Mouse (Mus musculus) cerebellum, adult 8-10 months (tissue): ENCODE data around the gene Ahrr.

Experiments used
- DNase-seq: peaks from one replicate; pipeline ENCODE4 v3.0.0; 2022

Gene Ahrr

GRCm38 (mm10) chr13:74237574-74237973 lies 54.6 kb downstream of the Ahrr start:
- no peak for DNase-seq

DNA sequence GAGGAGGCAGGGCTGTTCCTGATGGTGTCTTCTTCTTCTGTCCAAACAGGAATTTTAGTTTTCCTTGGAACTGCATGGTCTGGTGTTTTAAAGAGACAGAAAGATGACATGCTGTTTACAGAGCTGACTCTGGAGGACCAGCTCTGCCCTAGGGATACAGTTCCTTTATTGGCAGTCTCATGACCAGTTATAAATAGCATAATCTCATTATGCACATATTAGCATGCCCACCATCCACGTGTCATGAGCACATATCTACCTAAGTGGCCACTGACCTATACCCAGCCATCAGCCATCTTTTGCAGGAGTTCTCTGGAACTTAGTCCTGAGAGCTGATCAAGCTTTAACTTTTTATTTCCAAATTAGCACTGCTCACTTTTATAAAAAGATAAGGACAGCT lies 71.5 kb downstream of the Ahrr start:
- DNase-seq = no peak

DNA sequence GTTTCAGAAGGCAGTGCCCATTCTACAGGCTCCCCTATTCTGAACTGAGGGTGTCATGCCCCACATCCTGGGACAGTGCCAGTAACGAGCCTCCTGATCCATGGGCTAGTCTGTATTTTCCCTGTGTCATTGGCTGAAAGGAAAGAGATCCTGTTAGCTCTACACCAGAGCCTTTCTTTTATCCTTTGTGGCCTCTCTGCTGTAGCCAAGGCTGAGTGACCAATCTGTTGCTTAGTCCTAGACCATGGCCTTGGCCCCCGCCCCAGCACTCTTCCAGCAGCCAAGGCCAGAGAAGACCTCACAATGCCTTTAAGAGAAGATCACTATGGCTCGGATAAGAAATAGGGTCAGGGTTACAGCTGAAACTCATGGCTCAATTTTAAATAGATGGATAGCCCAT lies 73.7 kb downstream of the Ahrr start:
- DNase-seq = no peak

DNA sequence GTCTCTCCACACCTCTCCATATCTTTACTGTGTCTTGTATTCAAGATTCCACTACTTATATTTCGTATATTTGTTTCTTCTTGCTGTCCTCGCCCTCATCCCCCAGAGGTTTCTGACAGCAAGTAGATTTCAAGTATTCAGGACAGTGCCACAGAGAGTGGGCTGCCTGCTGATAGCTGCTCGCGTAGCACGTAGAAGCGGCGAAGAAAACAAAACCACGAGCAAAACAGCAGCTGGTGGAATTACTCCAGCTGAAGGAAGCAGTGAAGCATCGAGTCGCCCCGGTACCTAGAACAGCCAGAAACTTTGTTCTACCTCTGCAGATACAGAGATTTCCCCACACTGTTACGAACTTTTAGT lies 83.2 kb downstream of the Ahrr start:
- no peak for DNase-seq

DNA sequence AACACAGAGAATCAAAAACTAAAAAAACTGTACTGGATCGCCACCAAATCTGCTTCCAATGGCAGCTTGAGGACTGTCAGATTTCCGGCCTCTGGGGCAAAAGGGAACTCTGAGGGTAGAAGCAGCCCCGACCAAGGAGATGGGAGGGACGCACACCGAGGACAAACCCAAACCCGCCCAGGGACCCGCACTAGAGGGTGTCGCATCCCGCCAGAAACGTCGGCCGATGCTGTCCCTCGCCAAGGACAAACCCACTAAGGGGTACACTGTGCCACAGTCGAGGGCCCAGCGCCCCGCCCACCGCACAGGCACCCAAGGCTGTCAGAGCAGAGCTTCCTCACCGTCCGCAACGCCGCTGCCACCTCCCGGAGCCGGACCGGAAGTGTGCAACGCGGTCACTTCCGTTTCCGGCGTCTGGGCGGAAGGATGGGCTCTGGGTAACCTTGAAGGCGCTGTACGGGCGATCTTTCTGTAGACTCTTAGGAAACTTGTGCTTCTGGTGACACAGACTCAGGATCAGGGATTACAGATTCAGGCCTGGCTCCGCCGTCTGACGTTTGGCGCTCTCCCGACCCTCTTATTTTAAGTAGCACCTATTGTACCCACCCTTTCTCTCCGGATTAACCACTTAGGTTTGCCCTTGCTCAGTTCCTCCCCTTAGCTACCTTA lies 83.7 kb downstream of the Ahrr start, which contains the start of gene Exoc3:
Gene Exoc3, minus strand, starts transcription at position 416 of the 669 bp plus-strand sequence.
- peak; percentile 91 for DNase-seq

- DNase-seq = no peak
Observed at GRCm38 (mm10) chr13:74196451-74196850, 95.7 kb downstream of the Ahrr start.

GRCm38 (mm10) chr13:74192613-74193012 lies 99.5 kb downstream of the Ahrr start:
- DNase-seq = no peak

DNA sequence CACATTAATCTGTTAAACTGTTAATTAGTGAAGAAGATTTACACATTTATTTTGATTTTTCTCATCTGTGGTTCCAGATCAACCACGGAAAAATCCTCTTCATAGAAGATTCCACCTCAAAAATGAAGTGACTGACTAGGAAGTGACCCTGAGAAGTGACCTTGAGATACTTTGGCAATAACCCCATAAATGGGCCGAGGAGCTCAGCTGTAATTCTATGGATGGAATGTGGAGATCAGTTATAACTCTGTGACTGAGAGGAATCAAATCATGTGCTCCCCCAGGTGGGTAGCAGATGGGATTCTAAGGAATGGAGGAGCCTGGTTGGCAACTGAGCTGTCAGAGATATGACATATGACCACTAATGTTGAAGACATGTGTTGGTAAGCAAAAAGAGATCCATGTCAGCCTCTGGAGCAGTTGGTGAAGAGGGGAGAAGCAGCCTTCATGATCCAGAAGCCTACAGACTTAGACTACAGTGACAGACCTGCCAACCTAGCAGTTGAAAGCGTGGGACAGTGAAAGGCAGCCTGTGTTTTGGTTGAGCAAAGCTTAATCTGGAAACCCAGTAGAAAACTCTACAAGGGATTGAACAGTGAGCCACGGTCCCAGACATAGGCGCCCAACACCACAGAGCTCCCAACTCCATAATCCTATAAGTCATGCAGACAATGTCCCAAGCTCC lies 109.0 kb downstream of the Ahrr start:
- no peak for DNase-seq

GRCm38 (mm10) chr13:74172036-74172435 lies 120.1 kb downstream of the Ahrr start:
- DNase-seq = no peak

DNA sequence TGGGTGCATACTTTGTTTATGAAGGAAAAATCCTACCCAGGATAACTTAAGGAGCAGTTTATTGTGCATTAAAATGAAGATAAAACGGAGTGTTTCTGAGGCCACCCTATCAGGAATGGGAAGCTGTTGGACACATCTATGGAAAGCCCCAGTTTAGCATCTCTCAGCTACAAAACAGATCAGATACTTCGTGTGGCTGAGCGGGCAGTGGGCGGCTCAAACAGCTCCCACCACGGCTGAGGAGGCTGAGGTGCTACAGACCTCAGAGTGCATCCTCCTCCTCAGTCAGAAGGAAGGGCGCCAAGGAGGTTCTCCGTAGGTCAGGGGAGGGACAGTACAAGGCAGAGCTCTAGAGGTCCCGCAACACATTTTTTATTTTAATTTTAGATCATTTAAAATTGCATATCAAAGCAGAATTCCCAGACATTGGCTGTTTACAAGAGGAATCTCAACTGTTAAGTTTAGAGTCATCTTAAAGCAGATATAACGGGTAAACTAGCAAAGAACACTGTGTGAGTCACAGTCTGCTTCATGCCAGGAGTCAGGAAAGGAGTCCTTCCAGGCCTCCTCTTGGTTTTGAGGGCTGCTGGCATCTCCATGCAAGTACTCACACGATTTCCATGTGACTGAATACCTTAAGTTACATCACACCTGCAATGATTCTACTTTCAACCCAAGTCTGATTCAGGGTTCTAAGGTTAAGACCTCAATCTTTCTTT lies 122.5 kb downstream of the Ahrr start:
- no peak for DNase-seq

DNA sequence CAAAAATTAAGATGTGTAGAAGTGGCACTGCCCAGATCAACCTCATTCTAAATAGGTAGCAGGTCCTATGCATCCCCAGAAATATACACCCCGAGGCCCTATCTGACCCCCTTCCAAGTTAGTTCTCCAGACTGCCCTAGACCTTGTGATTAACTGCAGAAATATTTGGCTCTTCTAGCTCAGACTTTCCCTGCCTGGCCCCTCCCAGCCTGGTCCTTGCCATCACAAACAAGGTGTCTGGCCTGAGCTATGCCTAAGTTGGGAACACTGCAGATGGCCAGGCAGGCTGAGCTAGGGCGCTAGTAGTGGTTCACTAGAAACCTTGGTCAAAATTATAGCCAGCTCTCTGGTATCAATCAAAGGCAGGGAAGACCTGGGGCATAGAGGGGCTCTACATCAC lies 124.6 kb downstream of the Ahrr start:
- DNase-seq = no peak

DNA sequence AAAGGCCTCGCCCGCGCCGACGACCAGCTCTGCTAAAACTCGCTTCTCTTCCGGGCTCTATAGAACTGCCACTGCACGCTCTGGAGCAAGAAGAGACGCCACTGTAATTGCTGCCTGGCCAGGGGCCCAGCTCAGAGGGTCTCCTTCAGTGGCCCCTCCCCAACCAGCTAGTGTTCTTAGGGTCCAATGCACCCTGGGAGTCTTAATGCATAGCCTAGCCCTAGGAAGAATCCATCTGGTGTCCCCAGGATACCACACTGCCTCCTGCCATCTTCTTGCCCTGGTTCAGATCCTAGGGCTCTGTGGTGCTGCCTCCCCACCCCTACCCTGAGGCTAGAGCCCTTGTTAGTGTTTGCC lies 125.1 kb downstream of the Ahrr start:
- DNase-seq = no peak

DNA sequence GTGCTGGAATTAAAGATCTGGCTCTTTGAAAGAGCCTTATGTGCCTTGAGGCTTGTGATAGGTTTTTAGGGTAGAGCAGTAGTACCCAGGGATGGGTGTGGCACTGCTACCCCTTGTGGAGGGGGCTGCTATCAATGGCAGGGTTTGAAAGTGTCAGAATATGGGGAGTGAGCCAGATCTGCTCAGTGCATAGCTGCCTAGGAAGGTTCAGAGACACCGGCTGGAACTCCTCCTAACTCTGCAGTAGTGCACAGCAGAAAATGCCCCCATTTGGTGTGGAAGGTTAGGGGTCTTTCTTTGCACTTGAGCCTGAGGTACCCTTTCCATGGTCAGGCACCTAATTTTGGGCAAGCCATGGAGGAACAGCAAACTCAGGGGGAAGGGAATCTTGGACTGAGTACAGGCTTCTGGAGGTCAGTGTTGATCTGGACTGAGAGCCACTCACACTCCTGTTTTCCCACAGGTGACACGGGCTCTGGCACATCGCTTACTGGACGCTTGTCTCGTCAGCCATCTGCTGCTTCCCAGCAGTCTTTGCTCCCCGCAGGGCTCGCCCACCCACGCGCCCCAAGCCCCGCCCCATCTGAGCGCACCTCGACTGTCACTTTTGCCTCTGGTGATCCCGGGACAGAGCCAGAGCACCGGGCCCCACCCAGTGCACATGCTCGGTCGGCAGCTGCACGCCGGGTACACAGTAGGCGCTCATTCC lies 125.6 kb downstream of the Ahrr start:
- peak; percentile 17 for DNase-seq
